Mouse (Mus musculus): ENCODE data around the gene Cenps.

DNA sequence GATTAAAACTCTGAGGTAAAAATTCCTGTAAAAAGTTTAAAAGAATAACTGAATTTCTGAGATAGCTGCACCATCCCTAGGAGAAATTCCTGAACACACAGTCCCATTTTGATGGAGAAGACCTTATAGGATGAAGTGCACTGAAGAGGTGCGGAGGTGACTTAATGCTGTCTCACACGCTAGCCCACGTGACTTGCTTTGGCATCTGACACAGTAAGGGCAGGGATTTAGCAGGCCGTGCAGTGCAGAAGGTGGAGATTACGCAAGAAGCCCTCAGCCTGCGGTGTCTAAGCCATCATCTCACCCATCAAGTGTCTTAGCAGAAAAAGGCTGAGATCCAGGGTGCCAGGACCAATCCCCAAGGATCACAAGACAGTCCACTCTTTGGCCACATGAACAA, 23.7 kb upstream of the Cenps start:
- TF ChIP-seq POLR2A (IDR thresholded peaks at IDR 0.05; ENCODE audit: low read depth, low read length): no peak
- TF ChIP-seq CTCF (IDR thresholded peaks at IDR 0.05; ENCODE audit: borderline replicate concordance, insufficient read depth, low read length): no peak
